Mouse (Mus musculus) MN1 (cell line): ENCODE data around the gene Rgmb.

Source experiments
- DNase-seq: peaks from one replicate; pipeline ENCODE4 v3.0.0-alpha.2; 2016; ENCODE audit warnings: low spot score

The Rgmb gene

DNA sequence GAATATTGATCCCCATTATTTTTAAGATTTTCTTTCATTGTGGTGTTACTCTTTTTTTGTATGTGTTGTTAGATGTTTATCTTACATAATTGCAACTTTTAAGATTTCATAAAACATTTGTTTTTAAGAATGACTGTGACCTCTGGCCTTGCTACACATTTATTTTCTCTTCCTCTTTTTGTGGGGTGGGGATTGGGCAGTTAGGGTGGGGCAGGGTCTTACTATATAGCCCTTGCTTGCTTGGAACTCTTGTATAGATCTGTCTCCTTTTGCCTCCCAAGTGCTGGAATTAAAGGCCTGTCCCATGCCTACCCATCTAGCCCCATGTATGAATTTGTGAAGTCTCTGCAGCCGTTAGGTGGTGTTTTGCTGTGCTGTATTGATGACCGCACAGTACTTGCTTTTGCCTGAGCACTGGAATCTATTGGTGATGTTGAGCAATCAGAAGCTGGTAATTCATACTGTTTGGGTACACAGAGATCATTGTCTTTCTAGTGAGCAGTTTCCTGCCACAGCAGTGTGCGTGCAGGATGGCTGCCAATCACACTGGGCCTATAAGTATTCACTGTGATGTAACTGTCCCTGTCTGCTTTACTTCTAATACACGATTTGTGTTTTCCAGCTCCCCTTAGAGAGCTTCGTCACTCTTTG lies 56.1 kb downstream of the Rgmb start:
- no peak for DNase-seq

DNA sequence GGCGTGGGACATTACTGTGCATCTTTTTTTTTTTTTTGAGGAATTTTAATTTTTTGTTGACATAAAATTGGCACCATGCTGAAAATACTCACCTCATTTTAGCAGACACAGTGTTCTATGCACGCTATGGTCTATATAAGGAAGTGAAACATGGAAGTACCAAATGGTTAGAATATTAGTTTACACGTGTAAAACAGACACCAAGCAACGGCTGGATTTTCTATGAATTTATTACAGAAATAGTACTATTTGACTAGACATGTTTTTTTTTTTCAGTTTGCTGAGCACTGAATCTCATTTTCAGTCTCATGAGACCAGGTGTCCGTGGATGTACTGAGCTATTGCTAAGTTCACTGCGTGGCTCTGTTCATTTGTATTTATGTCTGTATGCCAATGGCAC lies 56.9 kb downstream of the Rgmb start:
- no peak for DNase-seq

DNA sequence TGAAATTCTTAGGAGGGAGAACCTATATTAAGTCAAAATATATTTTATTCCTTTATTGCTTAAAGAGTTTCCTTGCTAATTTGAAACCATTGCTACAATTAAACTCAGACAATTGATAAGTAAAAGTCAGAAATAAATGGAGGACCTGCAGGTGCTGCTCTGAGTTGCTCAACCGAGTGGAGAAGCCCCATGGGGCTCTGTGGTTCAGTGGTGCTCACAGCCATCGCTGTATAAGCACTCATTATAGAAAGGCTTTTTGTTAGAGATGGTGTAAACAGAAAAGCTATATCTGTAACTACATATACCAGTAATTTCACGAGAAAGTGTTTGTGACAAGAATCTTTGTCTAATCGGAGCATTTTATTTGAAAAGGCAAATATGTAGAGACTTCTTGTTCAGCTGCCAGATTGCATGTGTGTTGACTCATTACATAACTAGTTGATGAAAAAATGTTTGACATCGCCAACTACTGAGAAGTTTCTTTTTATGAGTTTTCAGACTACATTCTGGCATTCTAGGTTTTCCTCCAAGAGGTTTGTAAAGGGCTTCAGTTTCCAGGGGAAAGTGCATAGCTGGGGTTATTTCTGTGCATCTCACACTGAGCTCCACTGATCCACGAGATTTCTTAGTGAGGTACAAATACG lies 61.6 kb downstream of the Rgmb start:
- DNase-seq = no peak

DNA sequence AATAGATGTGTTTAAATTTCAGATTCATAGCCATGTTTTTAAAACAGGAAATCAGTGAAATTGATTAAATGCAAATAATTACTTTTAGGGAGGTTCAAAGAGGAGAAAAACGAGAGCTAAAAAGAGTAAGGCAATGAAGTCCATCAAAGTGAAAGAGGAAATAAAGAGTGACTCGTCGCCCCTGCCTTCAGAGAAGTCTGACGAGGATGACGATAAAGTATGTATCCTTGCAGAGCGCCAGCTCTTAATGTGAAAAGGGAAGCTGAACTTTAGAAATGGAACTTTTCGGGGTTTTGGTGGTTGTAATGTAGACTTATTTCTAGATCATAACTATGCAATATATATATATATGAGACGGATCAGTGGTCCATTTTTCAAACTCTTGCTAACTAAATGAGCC lies 69.6 kb downstream of the Rgmb start:
- DNase-seq = no peak
